Mouse (Mus musculus) E14TG2a.4 (cell line): ENCODE data around the gene Sgms1.

ENCODE experiments used
- CTCF ChIP-seq: conservative IDR thresholded peaks from 2 replicates; pipeline ENCODE4 v1.5.1; 2014; ENCODE audit warnings: low read length
- NANOG ChIP-seq: IDR thresholded peaks from 2 replicates; pipeline ENCODE4 v1.6.1; 2014; ENCODE audit warnings: borderline replicate concordance, low read length, mixed read lengths

DNA sequence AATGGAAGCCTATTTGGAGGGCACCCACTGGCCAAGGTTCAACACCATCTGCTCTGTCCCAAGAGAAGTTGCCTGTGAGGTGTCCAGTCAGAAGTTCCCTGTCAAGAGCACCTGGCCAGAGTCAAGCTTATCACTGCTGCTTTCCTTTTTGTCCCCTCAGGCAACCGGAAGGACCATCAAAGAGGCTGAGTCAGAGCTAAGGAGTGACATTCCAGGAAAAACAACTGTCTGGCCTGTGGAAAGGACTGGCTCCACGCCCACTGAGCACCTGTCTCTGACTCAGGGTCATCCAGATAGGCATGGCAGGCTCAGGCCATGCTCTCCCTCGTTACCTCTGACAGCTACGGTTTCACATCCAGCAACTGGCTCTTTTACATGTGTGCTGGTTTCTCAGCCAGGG is 147.4 kb downstream of the Sgms1 start:
- TF ChIP-seq CTCF (no peak), NANOG (no peak)
